Mouse (Mus musculus) kidney, adult 2 months (tissue): Measurements from ENCODE around the gene Flt1.

ENCODE experiments used
- CTCF ChIP-seq: fragments of 200-500 bp; conservative IDR thresholded peaks from 2 replicates; pipeline ENCODE4 v1.5.1; 2011; ENCODE audit warnings: low read depth, mild to moderate bottlenecking, control low read depth, low read length, moderate library complexity, mixed read lengths; ENCODE audit not compliant: insufficient read depth, insufficient read length
- POLR2A ChIP-seq: fragments of 200-500 bp; IDR thresholded peaks from one replicate; pipeline ENCODE4 v1.6.1; 2011; ENCODE audit warnings: low read depth, low read length, control low read depth

GRCm38 (mm10) chr5:147618243-147618642, 107.6 kb downstream of the Flt1 start:
- TF ChIP-seq CTCF (no peak), POLR2A (no peak)
